Mouse (Mus musculus): ENCODE results near the gene Armc2. TPM values are rescaled to one million over a fixed set of nuclear protein-coding genes. Genes with fewer than 3 reads are reported as not detected.

Armc2 gene
- total RNA-seq, 2 experiments from 2014 or later, result 7.9 to 8.2 TPM

- no peak for DNase-seq (ENCODE audit: extremely low spot score in 1 of 2, low spot score in 1 of 2)
Observed at GRCm38 (mm10) chr10:41878344-41878743, 139.9 kb downstream of the Armc2 start.

- DNase-seq (ENCODE audit: extremely low spot score in 1 of 2, low spot score in 1 of 2), result no peak
Observed at GRCm38 (mm10) chr10:41875624-41876023, 142.6 kb downstream of the Armc2 start.

GRCm38 (mm10) chr10:41871564-41871963, 146.7 kb downstream of the Armc2 start:
- DNase-seq (ENCODE audit: extremely low spot score in 1 of 2, low spot score in 1 of 2), result no peak

- DNase-seq (ENCODE audit: extremely low spot score in 1 of 2, low spot score in 1 of 2), result no peak
Observed at GRCm38 (mm10) chr10:41870101-41870500, 148.1 kb downstream of the Armc2 start.

- DNase-seq (ENCODE audit: extremely low spot score in 1 of 2, low spot score in 1 of 2), result no peak
Observed at GRCm38 (mm10) chr10:41867956-41868355, 150.3 kb downstream of the Armc2 start.

- no peak for DNase-seq (ENCODE audit: extremely low spot score in 1 of 2, low spot score in 1 of 2)
Observed at GRCm38 (mm10) chr10:41866838-41867154, 151.4 kb downstream of the Armc2 start.

- no peak for DNase-seq (ENCODE audit: extremely low spot score in 1 of 2, low spot score in 1 of 2)
Observed at GRCm38 (mm10) chr10:41866069-41866837, 152.0 kb downstream of the Armc2 start.

Other genes with a start within 250 kb of the Armc2 start
- gene Cep57l1, start 208.6 kb downstream of the Armc2 start, total RNA-seq (2021), result 1 to 10 TPM; 5.1 to 8.4 TPM
- 10 to 100 TPM; 45.4 to 51.1 TPM for gene Sesn1, start 208.5 kb downstream of the Armc2 start, total RNA-seq (2021)